Mouse (Mus musculus) intestine, postnatal 0 days (tissue): ENCODE measurements at regions not wholly inside any gene's neighbourhood (a gene's known extent, or its start where the extent isn't known, plus 50 kb on each side); places are given as distances from the start of the nearest gene placed in this dataset.

Experiments used
- ATAC-seq: fragments of 200-750 bp; cut with Nextera tagmentation; 2 replicates; pipeline ENCODE4 v1.8.0; 2017; ENCODE audit warnings: mild to moderate bottlenecking, moderate TSS enrichment, moderate library complexity
- H3K27ac ChIP-seq: fragments of 300-500 bp; sonication (generic); 2 replicates; pipeline ENCODE4 v1.5.1; 2014; ENCODE audit warnings: mild to moderate bottlenecking, low read depth, low read length, moderate library complexity
- H3K27me3 ChIP-seq: fragments of 300-500 bp; sonication (generic); replicated peaks from 2 replicates; pipeline ENCODE4 v1.6.1; 2014; ENCODE audit warnings: low read length, mixed read lengths; ENCODE audit not compliant: control insufficient read depth, insufficient read depth
- H3K36me3 ChIP-seq: fragments of 300-500 bp; sonication (generic); 2 replicates; pipeline ENCODE4 v1.6.1; 2014; ENCODE audit warnings: mild to moderate bottlenecking, moderate library complexity; ENCODE audit not compliant: control insufficient read depth, insufficient read depth
- H3K4me1 ChIP-seq: fragments of 300-500 bp; sonication (generic); replicated peaks from 2 replicates; pipeline ENCODE4 v1.6.1; 2014; ENCODE audit warnings: antibody characterized with exemption, low read length, mixed read lengths; ENCODE audit not compliant: control insufficient read depth, insufficient read depth
- H3K4me2 ChIP-seq: fragments of 300-500 bp; sonication (generic); replicated peaks from 2 replicates; pipeline ENCODE4 v1.6.1; 2014; ENCODE audit warnings: low read depth, mild to moderate bottlenecking, moderate library complexity
- H3K4me3 ChIP-seq: fragments of 300-500 bp; sonication (generic); 2 replicates; pipeline ENCODE4 v1.5.1; 2014; ENCODE audit warnings: low read depth, low read length
- H3K9ac ChIP-seq: fragments of 300-500 bp; sonication (generic); 2 replicates; pipeline ENCODE4 v1.6.1; 2014; ENCODE audit warnings: mild to moderate bottlenecking, low read depth, low read length
- H3K9me3 ChIP-seq: fragments of 300-500 bp; sonication (generic); 2 replicates; pipeline ENCODE4 v1.6.1; 2016; ENCODE audit warnings: mixed run types; ENCODE audit not compliant: control insufficient read depth
- CTCF ChIP-seq: sonication (generic); IDR thresholded peaks from 2 replicates; pipeline ENCODE4 v1.5.1; 2016; ENCODE audit warnings: low read depth, mild to moderate bottlenecking, control low read depth, antibody characterized with exemption, moderate library complexity
- WGBS: fragments of 180-500 bp; shearing (Covaris S2); extraction: QIAGEN DNeasy Blood & Tissue Kit; methylation state at CpG from one replicate; pipeline ENCODE4 v1.1.7; 2014; 5-methylcytosine and 5-hydroxymethylcytosine counted together

DNA sequence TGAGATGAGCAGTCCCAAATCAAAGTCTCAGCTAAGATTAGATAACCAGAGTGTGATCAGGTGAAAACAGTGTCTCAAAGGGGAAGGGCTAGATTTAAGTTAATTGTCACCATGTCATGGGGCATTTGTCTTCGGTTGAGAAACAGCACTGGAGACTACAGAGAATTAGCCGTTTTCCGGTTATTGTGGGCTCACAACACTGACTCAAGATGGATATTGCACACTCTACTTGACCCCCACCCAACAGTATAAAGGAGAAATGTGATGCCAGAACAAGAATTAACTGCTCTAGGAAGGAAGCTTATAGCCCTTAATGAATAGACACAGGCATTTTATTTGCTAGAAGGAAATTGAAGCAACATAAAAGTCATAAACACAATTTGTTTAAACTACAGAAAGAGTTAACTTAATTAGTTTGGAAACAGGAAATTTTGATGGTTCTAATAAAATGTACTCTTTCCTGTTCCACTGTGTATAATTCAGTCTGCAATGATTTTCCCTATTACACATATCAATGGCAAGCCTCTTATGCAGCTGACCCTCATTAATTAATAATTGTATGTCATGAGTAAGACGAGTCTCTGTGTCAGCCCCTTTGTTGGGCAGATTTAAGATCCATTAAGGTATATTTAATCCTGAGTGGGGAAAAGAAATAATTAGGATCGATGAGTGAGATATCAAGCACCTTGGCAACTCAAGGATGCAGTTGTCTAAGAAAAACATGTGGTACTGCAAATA lies 277.4 kb upstream of the Tmeff2 start:
- WGBS, result 79% methylated on average over 5 of the region's 5 CpGs
- no peak overlapping the region for H3K27ac ChIP-seq
- no peaks in the 10 kb centered on the region for H3K9me3 ChIP-seq
- TF ChIP-seq CTCF, result no peak
- H3K4me3 ChIP-seq, result no peak overlapping the region
- H3K4me1 ChIP-seq, result no peaks in the 10 kb centered on the region
- no peak overlapping the region for H3K9ac ChIP-seq
- H3K36me3 ChIP-seq, result no peaks in the 10 kb centered on the region
- ATAC-seq, result no peak
- no peaks in the 10 kb centered on the region for H3K27me3 ChIP-seq
- no peak overlapping the region for H3K4me2 ChIP-seq

DNA sequence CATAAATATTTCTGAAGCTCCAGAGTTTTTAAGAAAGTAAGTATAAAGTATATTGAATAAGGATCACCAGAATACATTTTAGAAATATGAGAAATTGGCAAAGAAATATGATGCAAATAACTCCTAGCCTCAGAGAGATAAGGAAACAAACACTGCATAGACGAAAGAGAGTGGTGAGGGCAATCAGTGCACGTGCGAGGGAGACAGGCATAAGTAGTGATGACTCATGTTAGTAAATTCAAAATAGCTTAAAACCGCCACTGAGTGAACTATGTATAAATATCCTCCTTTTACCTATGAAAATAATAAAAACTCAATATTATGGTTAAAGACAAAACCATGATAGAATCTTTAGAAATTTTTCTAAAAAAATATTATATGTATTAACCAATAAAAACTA lies 271.4 kb upstream of the Tmeff2 start:
- H3K36me3 ChIP-seq, result no peaks in the 10 kb centered on the region
- no peak overlapping the region for H3K4me2 ChIP-seq
- H3K9ac ChIP-seq, result no peak overlapping the region
- no peak for ATAC-seq
- H3K27ac ChIP-seq, result no peak overlapping the region
- 52% methylated on average over 4 of the region's 4 CpGs for WGBS
- H3K27me3 ChIP-seq, result no peaks in the 10 kb centered on the region
- H3K4me3 ChIP-seq, result no peak overlapping the region
- H3K4me1 ChIP-seq, result no peaks in the 10 kb centered on the region
- TF ChIP-seq CTCF, result no peak
- H3K9me3 ChIP-seq, result no peaks in the 10 kb centered on the region

DNA sequence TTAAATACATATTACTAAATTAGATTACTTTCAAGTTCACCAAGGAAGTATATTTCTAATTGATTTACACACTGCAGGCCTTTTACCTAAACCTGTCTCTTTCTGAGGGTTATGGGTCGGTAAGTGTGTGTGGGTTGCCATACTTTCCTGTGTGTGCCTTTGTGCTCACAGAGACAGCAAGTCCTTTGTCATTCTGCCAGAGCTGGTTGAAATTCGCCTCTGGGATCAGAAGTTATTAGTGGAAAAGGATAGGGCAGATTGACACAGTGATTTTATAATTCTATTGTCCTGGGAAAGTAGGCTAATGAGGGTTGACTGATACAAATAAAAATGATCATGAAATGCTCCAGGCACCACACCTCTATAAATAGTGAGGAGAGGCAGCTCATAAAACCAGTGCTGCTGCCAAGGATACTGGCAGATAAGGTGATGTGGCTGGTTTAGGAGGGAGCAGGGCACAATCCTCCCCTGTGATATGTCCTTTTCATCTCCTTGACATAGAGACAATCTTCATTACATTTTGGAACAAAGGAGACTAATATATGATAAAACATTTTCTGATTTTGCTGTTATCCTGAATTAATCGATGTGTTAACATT lies 270.9 kb upstream of the Tmeff2 start:
- TF ChIP-seq CTCF, result no peak
- Histone ChIP-seq H3K36me3 (no peaks in the 10 kb centered on the region), H3K4me3 (no peak overlapping the region), H3K27me3 (no peaks in the 10 kb centered on the region), H3K27ac (no peak overlapping the region), H3K4me2 (no peak overlapping the region), H3K4me1 (no peaks in the 10 kb centered on the region), H3K9me3 (no peaks in the 10 kb centered on the region), H3K9ac (no peak overlapping the region)
- ATAC-seq, result no peak
- WGBS, result 65% methylated on average over 3 of the region's 3 CpGs

DNA sequence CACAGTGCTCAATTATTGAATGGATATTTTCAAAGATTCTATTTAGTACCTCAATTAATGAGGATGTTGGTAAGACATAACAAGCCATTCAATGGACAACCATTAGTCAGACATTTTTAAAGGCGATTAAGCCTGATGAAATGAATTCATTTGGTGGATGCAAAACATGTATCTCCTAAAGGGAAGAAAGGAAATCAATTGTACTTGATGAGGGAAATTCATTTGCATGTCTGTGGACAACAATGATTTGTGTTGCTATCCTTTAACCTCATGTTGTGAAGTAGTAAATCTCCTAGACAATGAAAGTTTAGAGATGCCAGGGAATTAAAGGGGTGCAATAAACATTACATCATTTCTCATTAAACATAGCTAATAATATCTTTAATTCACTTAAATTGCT lies 262.5 kb upstream of the Tmeff2 start:
- H3K9me3 ChIP-seq, result no peaks in the 10 kb centered on the region
- H3K27ac ChIP-seq, result no peak overlapping the region
- H3K9ac ChIP-seq, result no peak overlapping the region
- no peak for TF ChIP-seq CTCF
- 80% methylated on average over 1 of the region's 1 CpGs for WGBS
- H3K4me2 ChIP-seq, result no peak overlapping the region
- no peaks in the 10 kb centered on the region for H3K4me1 ChIP-seq
- no peak overlapping the region for H3K4me3 ChIP-seq
- H3K27me3 ChIP-seq, result no peaks in the 10 kb centered on the region
- H3K36me3 ChIP-seq, result no peaks in the 10 kb centered on the region
- ATAC-seq, result no peak

DNA sequence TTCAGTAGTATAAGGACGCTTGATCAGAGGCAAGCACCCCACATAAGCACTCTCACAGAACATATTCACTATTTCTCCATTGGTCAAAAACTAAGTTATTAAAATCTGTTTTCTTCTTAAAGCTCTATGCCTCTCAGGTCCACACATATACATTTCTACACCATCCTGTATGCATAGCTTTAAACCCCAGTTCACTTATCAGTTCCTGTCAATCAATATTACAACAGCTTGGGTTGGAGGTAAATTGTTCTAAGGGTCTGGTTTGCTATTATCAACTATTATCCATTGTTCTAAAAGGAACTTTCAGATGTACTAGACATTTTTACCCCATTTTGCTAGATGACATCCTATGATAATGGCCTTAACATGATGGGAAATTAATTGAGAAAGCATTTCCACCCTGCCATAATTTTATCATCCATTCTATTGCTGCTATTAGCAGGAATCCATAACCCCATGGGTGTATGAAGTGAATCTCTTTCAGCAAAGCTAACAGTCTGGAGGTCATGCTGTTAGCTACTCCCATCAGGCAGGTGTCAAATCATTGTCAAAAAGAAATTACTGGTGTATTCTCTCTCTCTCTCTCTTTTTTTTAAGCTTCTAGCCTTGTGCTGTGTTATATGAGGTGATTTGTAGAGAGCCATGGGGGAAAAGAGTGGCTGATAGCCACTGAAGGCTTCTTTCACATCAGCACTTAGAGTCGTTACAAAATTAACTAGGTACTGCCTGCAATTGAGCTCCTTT lies 253.3 kb upstream of the Tmeff2 start:
- ATAC-seq, result no peak
- 85% methylated on average over 2 of the region's 2 CpGs for WGBS

DNA sequence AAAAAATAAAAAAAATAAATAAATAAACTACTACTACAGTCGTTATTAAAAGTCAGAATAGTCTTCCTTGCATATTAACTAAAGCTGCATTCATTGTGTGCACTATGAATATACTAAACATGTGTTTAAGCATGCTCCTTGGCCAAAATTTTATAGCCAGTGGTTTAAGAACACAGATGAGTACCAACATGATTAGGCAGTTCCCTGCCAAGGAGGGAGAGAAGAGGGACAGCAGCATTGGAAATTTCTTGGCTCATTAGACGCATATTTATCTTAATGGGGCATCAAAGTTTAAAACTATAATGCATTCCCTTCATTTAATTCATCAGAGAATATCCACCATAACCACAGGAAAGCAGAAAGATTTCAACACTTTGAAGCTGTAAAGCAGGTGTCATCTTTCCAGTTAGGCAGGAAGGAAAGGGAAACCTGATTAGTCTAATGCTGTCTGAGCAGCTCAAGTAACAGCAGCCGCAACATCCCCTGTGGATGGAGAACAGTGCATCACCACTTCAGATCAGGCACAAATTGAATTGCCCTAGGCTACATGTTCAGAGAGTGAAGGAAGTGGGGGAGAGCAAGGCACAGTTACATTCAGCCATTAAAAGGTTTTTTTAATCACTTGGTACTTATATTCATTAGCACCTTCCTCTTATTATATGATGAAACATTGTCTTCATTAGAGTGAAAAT lies 248.3 kb upstream of the Tmeff2 start:
- Histone ChIP-seq H3K9me3 (no peaks in the 10 kb centered on the region), H3K27ac (no peak overlapping the region), H3K9ac (no peak overlapping the region), H3K4me2 (no peak overlapping the region), H3K27me3 (no peaks in the 10 kb centered on the region), H3K4me3 (no peak overlapping the region), H3K36me3 (no peaks in the 10 kb centered on the region), H3K4me1 (no peaks in the 10 kb centered on the region)
- no peak for ATAC-seq
- TF ChIP-seq CTCF, result no peak
- WGBS, result 74% methylated on average over 3 of the region's 3 CpGs

More for the DNA sequence above, 253.3 kb upstream of the Tmeff2 start:
- Histone ChIP-seq H3K36me3 (no peaks in the 10 kb centered on the region), H3K27me3 (no peaks in the 10 kb centered on the region), H3K9me3 (no peaks in the 10 kb centered on the region), H3K27ac (no peak overlapping the region), H3K4me3 (no peak overlapping the region), H3K4me2 (no peak overlapping the region), H3K9ac (no peak overlapping the region), H3K4me1 (no peaks in the 10 kb centered on the region)
- TF ChIP-seq CTCF, result no peak
